Mouse (Mus musculus) bone marrow macrophage, adult 2 months (primary cell): ENCODE results near the gene N4bp3.

Source experiments
- CTCF ChIP-seq: IDR thresholded peaks from 2 replicates; pipeline ENCODE4 v1.5.1; 2012; ENCODE audit warnings: low read depth, mild to moderate bottlenecking, low read length, moderate library complexity
- POLR2A ChIP-seq: IDR thresholded peaks from 2 replicates; pipeline ENCODE4 v1.6.1; 2012; ENCODE audit warnings: mild to moderate bottlenecking, low read depth, low read length, borderline replicate concordance

- TF ChIP-seq CTCF (no peak), POLR2A (no peak)
Measured at GRCm38 (mm10) chr11:51675386-51675785, 24.7 kb upstream of the N4bp3 start.
